Comparison of ENCODE assay signal across 9 mouse cellular contexts in genomic region chr13:54758756-54759470, GRCm38 (mm10). TPM values are rescaled to one million over a fixed set of nuclear protein-coding genes. Genes with fewer than 3 reads are reported as not detected.
DNase-seq lines count a peak whose midpoint lies in the region; ATAC-seq and TF ChIP-seq lines count a peak whose summit lies in the region.
"Had no signal": no experiment of that assay in that cellular context is flagged by ENCODE, and none has a peak within 500 bp of the region (broad histone marks: within the 10 kb centered on the region; RNA-seq: fewer than 3 reads in every experiment).

No protein-coding gene starts in this region.

- no peak for TF ChIP-seq POLR2A in olfactory bulb, adult 2 months (IDR thresholded peaks at IDR 0.05; ENCODE audit: insufficient read depth, low read depth, low read length)

- H3K9me3 ChIP-seq in lung, embryonic 15.5 days, result no peaks in the 10 kb centered on the region
- H3K9me3 ChIP-seq in forebrain, embryonic 10.5 days, result no peaks in the 10 kb centered on the region
- H3K9me3 ChIP-seq in limb, embryonic 10.5 days (replicated peaks), result no peaks in the 10 kb centered on the region

- no peak overlapping the region for H3K27ac ChIP-seq in lung, embryonic 15.5 days
- H3K27ac ChIP-seq in forebrain, embryonic 10.5 days, result peak overlapping the region; percentile 57
- no peak overlapping the region for H3K27ac ChIP-seq in limb, embryonic 10.5 days
- H3K27ac ChIP-seq in olfactory bulb, adult 2 months (ENCODE audit: insufficient read depth, low read depth, low read length), result peak overlapping the region; percentile 95

- WGBS in lung, embryonic 15.5 days, result 4% methylated on average over 29 of the region's 29 CpGs
- under 1% methylated on average over 29 of the region's 29 CpGs for WGBS in forebrain, embryonic 10.5 days
- 2% methylated on average over 29 of the region's 29 CpGs for WGBS in limb, embryonic 10.5 days
- 3% methylated on average over 29 of the region's 29 CpGs for WGBS in olfactory bulb, adult 2 months

- H3K9ac ChIP-seq in lung, embryonic 15.5 days, result no peak overlapping the region

- H3K36me3 ChIP-seq in lung, embryonic 15.5 days, result no peaks in the 10 kb centered on the region
- H3K36me3 ChIP-seq in forebrain, embryonic 10.5 days (replicated peaks), result no peaks in the 10 kb centered on the region
- H3K36me3 ChIP-seq in limb, embryonic 10.5 days, result no peaks in the 10 kb centered on the region

- no peak for ATAC-seq in lung, embryonic 15.5 days (ENCODE audit: borderline replicate concordance, extremely low read depth, low FRiP score, low TSS enrichment)
- ATAC-seq in activated CD4-positive, CD25-positive, alpha-beta regulatory T cell, adult 4 months, result no peak

- H3K27me3 ChIP-seq in lung, embryonic 15.5 days, result peaks cover 56% of the 10 kb centered on the region
- H3K27me3 ChIP-seq in forebrain, embryonic 10.5 days (ENCODE audit: poor library complexity, severe bottlenecking), result peaks cover 83% of the 10 kb centered on the region
- peaks cover 87% of the 10 kb centered on the region for H3K27me3 ChIP-seq in limb, embryonic 10.5 days (ENCODE audit: low read depth, poor library complexity, severe bottlenecking)

- peak overlapping the region; percentile 65 for H3K4me2 ChIP-seq in lung, embryonic 15.5 days

- H3K4me3 ChIP-seq in lung, embryonic 15.5 days, result no peak overlapping the region
- peak overlapping the region; percentile 56 for H3K4me3 ChIP-seq in forebrain, embryonic 10.5 days
- H3K4me3 ChIP-seq in limb, embryonic 10.5 days, result peak overlapping the region; percentile 48
- H3K4me3 ChIP-seq in olfactory bulb, adult 2 months (ENCODE audit: insufficient read depth, low read depth, low read length), result peak overlapping the region; percentile 45

- no peak for DNase-seq in lung, postnatal 14 days
- DNase-seq in forebrain, embryonic 10.5 days (ENCODE audit: extremely low spot score, low spot score), result no peak
- DNase-seq in limb, embryonic 10.5 days (ENCODE audit: low spot score), result no peak
- no peak for DNase-seq in adrenal gland, adult 18-20 months (ENCODE audit: low spot score in 2 of 2)
- no peak for DNase-seq in thymus, postnatal 14 days

- H3K4me1 ChIP-seq in lung, embryonic 15.5 days, result peaks cover 13% of the 10 kb centered on the region
- H3K4me1 ChIP-seq in forebrain, embryonic 10.5 days, result peaks cover 49% of the 10 kb centered on the region
- H3K4me1 ChIP-seq in limb, embryonic 10.5 days, result peaks cover 38% of the 10 kb centered on the region
- H3K4me1 ChIP-seq in olfactory bulb, adult 2 months (ENCODE audit: control insufficient read depth, insufficient read depth, low read length), result peaks cover 50% of the 10 kb centered on the region

- TF ChIP-seq CTCF in olfactory bulb, adult 2 months (IDR thresholded peaks at IDR 0.05; ENCODE audit: insufficient read depth, low read depth, low read length), result no peak

RNA-seq across cellular contexts. Expression of gene Sncb, which starts 7.5 kb away (rescaled TPM):
- polyA plus RNA-seq in lung, embryonic 15.5 days (2015; fragmentation: Nextera tagmentation; extraction: Ambion mirVana), result 0.21 TPM in 1 of 2 replicates, not detected in the other
- 1.1 and 1.8 TPM in 2 replicates for polyA plus RNA-seq in forebrain, embryonic 10.5 days (2016; fragmentation: Nextera tagmentation; extraction: Ambion mirVana)
- polyA plus RNA-seq in limb, embryonic 10.5 days (2016; fragmentation: Nextera tagmentation; extraction: Ambion mirVana), result not detected in 2 replicates
- polyA plus RNA-seq in olfactory bulb, adult 2 months (2012; ENCODE audit: insufficient read depth, insufficient read length, low replicate concordance, missing spikeins), result not detected in 2 replicates
- polyA plus RNA-seq in activated CD4-positive, CD25-positive, alpha-beta regulatory T cell, adult 4 months (2017; shearing (Covaris generic)), result under 1 TPM; 0.33 to 0.62 TPM
- 1 to 10 TPM; 1.8 to 3.3 TPM for total RNA-seq in adrenal gland, adult 18-20 months (2021)
- total RNA-seq: hematopoietic stem cell, adult 5-6 weeks had no signal

RNA-seq across cellular contexts. Expression of gene Gprin1, which starts 9.2 kb away (rescaled TPM):
- 0.24 and 0.42 TPM in 2 replicates for polyA plus RNA-seq in lung, embryonic 15.5 days (2015; fragmentation: Nextera tagmentation; extraction: Ambion mirVana)
- polyA plus RNA-seq in forebrain, embryonic 10.5 days (2016; fragmentation: Nextera tagmentation; extraction: Ambion mirVana), result 0.56 and 0.57 TPM in 2 replicates
- 0.24 and 0.54 TPM in 2 replicates for polyA plus RNA-seq in limb, embryonic 10.5 days (2016; fragmentation: Nextera tagmentation; extraction: Ambion mirVana)
- not detected in 2 replicates for polyA plus RNA-seq in olfactory bulb, adult 2 months (2012; ENCODE audit: insufficient read depth, insufficient read length, low replicate concordance, missing spikeins)
- not detected for polyA plus RNA-seq in activated CD4-positive, CD25-positive, alpha-beta regulatory T cell, adult 4 months (2017; shearing (Covaris generic))
- total RNA-seq in adrenal gland, adult 18-20 months (2021), result 1 to 10 TPM; 2.5 to 3.2 TPM
- total RNA-seq: hematopoietic stem cell, adult 5-6 weeks had no signal

RNA-seq across cellular contexts. Expression of gene Eif4e1b, which starts 24.9 kb away (rescaled TPM):
- polyA plus RNA-seq in lung, embryonic 15.5 days (2015; fragmentation: Nextera tagmentation; extraction: Ambion mirVana), result not detected in 2 replicates
- polyA plus RNA-seq in forebrain, embryonic 10.5 days (2016; fragmentation: Nextera tagmentation; extraction: Ambion mirVana), result not detected in 2 replicates
- not detected in 2 replicates for polyA plus RNA-seq in limb, embryonic 10.5 days (2016; fragmentation: Nextera tagmentation; extraction: Ambion mirVana)
- not detected in 2 replicates for polyA plus RNA-seq in olfactory bulb, adult 2 months (2012; ENCODE audit: insufficient read depth, insufficient read length, low replicate concordance, missing spikeins)
- polyA plus RNA-seq in activated CD4-positive, CD25-positive, alpha-beta regulatory T cell, adult 4 months (2017; shearing (Covaris generic)), result not detected
- total RNA-seq in adrenal gland, adult 18-20 months (2021), result not detected
- total RNA-seq: hematopoietic stem cell, adult 5-6 weeks had no signal

RNA-seq across cellular contexts. Expression of gene Tspan17, which starts 30.3 kb away (rescaled TPM):
- polyA plus RNA-seq in lung, embryonic 15.5 days (2015; fragmentation: Nextera tagmentation; extraction: Ambion mirVana), result 17.0 and 18.1 TPM in 2 replicates
- 7.9 and 9.5 TPM in 2 replicates for polyA plus RNA-seq in forebrain, embryonic 10.5 days (2016; fragmentation: Nextera tagmentation; extraction: Ambion mirVana)
- 2.0 and 3.3 TPM in 2 replicates for polyA plus RNA-seq in limb, embryonic 10.5 days (2016; fragmentation: Nextera tagmentation; extraction: Ambion mirVana)
- polyA plus RNA-seq in olfactory bulb, adult 2 months (2012; ENCODE audit: insufficient read depth, insufficient read length, low replicate concordance, missing spikeins), result not detected in 2 replicates
- polyA plus RNA-seq in activated CD4-positive, CD25-positive, alpha-beta regulatory T cell, adult 4 months (2017; shearing (Covaris generic)), result 1 to 10 TPM; 1.5 to 2.2 TPM
- total RNA-seq in adrenal gland, adult 18-20 months (2021), result 10 to 100 TPM; 32.6 to 46.1 TPM
- total RNA-seq: hematopoietic stem cell, adult 5-6 weeks had no signal

RNA-seq across cellular contexts. Expression of gene Cdhr2, which starts 57.7 kb away (rescaled TPM):
- 0.10 and 0.13 TPM in 2 replicates for polyA plus RNA-seq in lung, embryonic 15.5 days (2015; fragmentation: Nextera tagmentation; extraction: Ambion mirVana)
- polyA plus RNA-seq in forebrain, embryonic 10.5 days (2016; fragmentation: Nextera tagmentation; extraction: Ambion mirVana), result 0.04 TPM in 1 of 2 replicates, not detected in the other
- 0.04 TPM in 1 of 2 replicates, not detected in the other for polyA plus RNA-seq in limb, embryonic 10.5 days (2016; fragmentation: Nextera tagmentation; extraction: Ambion mirVana)
- polyA plus RNA-seq in olfactory bulb, adult 2 months (2012; ENCODE audit: insufficient read depth, insufficient read length, low replicate concordance, missing spikeins), result not detected in 2 replicates
- under 1 TPM in 1 of 2 experiments, not detected in 1; 0.08 TPM for polyA plus RNA-seq in activated CD4-positive, CD25-positive, alpha-beta regulatory T cell, adult 4 months (2017; shearing (Covaris generic))
- total RNA-seq in adrenal gland, adult 18-20 months (2021), result under 1 TPM in 1 of 2 experiments, not detected in 1; 0.17 TPM
- total RNA-seq: hematopoietic stem cell, adult 5-6 weeks had no signal

Comparison
In these comparisons a context has a peak if more than half of its experiments do, and no peak if none do; other contexts are left out.
1. H3K27ac ChIP-seq: peak in forebrain, embryonic 10.5 days (single experiment) and olfactory bulb, adult 2 months (single experiment); none in lung, embryonic 15.5 days (single experiment) and limb, embryonic 10.5 days (single experiment).